Mouse (Mus musculus): ENCODE measurements around the gene Cit.

DNA sequence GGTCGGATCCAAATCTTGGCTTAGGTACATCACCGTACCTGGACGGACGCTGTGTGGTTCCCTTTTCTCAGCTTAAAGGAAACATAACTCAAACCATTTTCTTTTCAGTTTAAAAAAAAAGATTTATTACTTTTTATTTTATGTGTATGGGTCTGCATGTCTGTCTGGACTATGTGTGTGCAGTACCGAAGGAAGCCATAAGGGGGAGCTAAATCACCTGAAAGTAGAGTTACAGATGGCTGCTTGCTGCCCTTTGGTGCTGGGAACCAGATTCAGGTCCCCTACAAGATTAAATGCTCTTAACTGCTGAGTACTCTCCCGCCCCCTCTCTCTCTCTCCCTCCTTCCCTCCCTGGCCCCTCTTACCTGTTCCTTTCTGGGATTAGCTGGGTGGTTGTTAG is 112.1 kb downstream of the Cit start:
- TF ChIP-seq POLR2A (IDR thresholded peaks at IDR 0.05; ENCODE audit: borderline replicate concordance, insufficient read depth, low read length) (no peak), CTCF (IDR thresholded peaks at IDR 0.05; ENCODE audit: borderline replicate concordance, insufficient read depth, low read depth, low read length) (0 out of 2 replicates have a peak, but pooled peaks have one; percentile 12)
